Mouse (Mus musculus): Measurements from ENCODE around the gene Tprgl. TPM values are rescaled to one million over a fixed set of nuclear protein-coding genes. Genes with fewer than 3 reads are reported as not detected.

Tprgl gene
- polyA plus RNA-seq, 1 experiment from 2014 or later: 126 TPM

DNA sequence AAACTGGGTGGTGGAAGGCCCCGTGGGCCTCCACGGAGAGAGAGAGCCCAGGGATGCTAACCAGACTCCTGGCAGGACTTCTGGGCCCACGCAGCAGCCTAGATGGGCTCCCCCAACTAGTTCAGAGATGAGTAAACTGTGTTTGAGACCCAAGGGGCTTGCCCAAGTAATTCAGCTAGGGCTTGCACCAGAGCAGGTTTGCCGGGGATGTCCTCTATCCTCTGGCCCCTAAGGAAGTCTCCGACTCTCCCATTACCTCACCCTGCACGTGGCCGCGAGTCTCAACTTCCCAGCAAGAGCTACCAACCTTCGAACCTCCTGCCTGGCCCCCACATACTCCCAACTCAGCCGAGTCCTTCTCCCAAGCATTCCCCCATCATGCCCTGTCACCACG, 50.6 kb downstream of the Tprgl start:
- no peak overlapping the region for H3K4me3 ChIP-seq (replicated peaks; ENCODE audit: low read length)
- H3K9me3 ChIP-seq (replicated peaks; ENCODE audit: control insufficient read depth, low read length): no peaks in the 10 kb centered on the region
- 78% methylated on average over 11 of the region's 11 CpGs for WGBS
- H3K27ac ChIP-seq (ENCODE audit: low read length): no peak overlapping the region
- no peaks in the 10 kb centered on the region for H3K36me3 ChIP-seq (ENCODE audit: control insufficient read depth, insufficient read depth, low read length)
- 0 out of 2 replicates have a peak, but pooled peaks cover 7% of the 10 kb centered on the region for H3K4me1 ChIP-seq (ENCODE audit: control insufficient read depth, insufficient read depth, low read length)
- ATAC-seq (ENCODE audit: insufficient read depth, low FRiP score): no peak
- no peak overlapping the region for H3K4me2 ChIP-seq (ENCODE audit: low read depth, low read length)
- no peak overlapping the region for H3K9ac ChIP-seq (ENCODE audit: low read length)
- H3K27me3 ChIP-seq (ENCODE audit: control insufficient read depth, insufficient read depth, low read length): no peaks in the 10 kb centered on the region

DNA sequence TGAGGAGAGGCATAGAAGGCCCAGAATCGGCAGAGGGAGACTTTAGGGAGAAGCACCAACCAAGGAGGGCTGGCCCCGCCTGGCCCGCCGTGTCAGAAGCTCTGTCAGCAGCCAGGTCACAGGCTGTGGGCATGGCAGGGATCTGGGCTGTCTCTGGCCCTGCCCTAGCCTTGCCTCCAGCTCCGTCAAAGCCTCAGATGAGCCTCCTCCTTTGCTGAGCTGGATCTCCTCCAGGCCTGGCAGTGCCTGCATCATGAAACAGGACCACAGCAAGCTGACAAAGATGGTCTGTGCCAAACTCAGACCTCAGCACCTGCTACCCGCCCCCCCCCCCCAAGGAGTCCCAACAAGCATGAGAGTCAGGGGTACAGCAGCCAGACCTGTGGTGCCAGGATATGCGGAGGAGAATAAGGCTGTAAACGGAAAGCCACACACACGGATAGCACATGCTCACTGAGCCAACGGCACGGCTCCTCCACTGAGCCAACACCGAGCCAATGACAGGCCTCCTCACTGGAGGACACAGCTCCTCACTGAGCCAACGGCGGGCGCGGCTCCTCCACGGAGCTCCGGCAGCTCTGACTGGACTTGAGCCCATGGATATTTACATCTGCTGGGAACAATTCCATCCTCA, 51.1 kb downstream of the Tprgl start:
- H3K4me2 ChIP-seq (ENCODE audit: low read depth, low read length): no peak overlapping the region
- H3K27me3 ChIP-seq (ENCODE audit: control insufficient read depth, insufficient read depth, low read length): no peaks in the 10 kb centered on the region
- 0 out of 2 replicates have a peak, but pooled peaks cover 7% of the 10 kb centered on the region for H3K4me1 ChIP-seq (ENCODE audit: control insufficient read depth, insufficient read depth, low read length)
- WGBS: 38% methylated on average over 18 of the region's 18 CpGs
- no peak overlapping the region for H3K4me3 ChIP-seq (replicated peaks; ENCODE audit: low read length)
- no peak overlapping the region for H3K9ac ChIP-seq (ENCODE audit: low read length)
- peak; percentile 49; the same call in 1 of the 2 replicates for ATAC-seq (ENCODE audit: insufficient read depth, low FRiP score)
- no peaks in the 10 kb centered on the region for H3K9me3 ChIP-seq (replicated peaks; ENCODE audit: control insufficient read depth, low read length)
- no peak overlapping the region for H3K27ac ChIP-seq (ENCODE audit: low read length)
- no peaks in the 10 kb centered on the region for H3K36me3 ChIP-seq (ENCODE audit: control insufficient read depth, insufficient read depth, low read length)

Other genes with a start within 250 kb of the Tprgl start
- gene A430005L14Rik, start 203.4 kb downstream of the Tprgl start, polyA plus RNA-seq (2015; fragmentation: Nextera tagmentation; extraction: Ambion mirVana): 62.9 and 65.2 TPM in 2 replicates
- 12.4 and 12.8 TPM in 2 replicates for gene Dffb, start 185.5 kb downstream of the Tprgl start, polyA plus RNA-seq (2015; fragmentation: Nextera tagmentation; extraction: Ambion mirVana)
- 12.0 and 13.9 TPM in 2 replicates for gene Cep104, start 185.5 kb downstream of the Tprgl start, polyA plus RNA-seq (2015; fragmentation: Nextera tagmentation; extraction: Ambion mirVana)
- gene Lrrc47, start 148.9 kb downstream of the Tprgl start, polyA plus RNA-seq (2015; fragmentation: Nextera tagmentation; extraction: Ambion mirVana): 8.6 and 10.9 TPM in 2 replicates
- gene Smim1, start 134.4 kb downstream of the Tprgl start, polyA plus RNA-seq (2015; fragmentation: Nextera tagmentation; extraction: Ambion mirVana): 58.7 and 63.0 TPM in 2 replicates
- not detected in 2 replicates for gene Ccdc27, start 118.0 kb downstream of the Tprgl start, polyA plus RNA-seq (2015; fragmentation: Nextera tagmentation; extraction: Ambion mirVana)
- 0.96 and 1.6 TPM in 2 replicates for gene Trp73, start 20.5 kb downstream of the Tprgl start, polyA plus RNA-seq (2015; fragmentation: Nextera tagmentation; extraction: Ambion mirVana)
- 35.8 and 38.6 TPM in 2 replicates for gene Wrap73, start 18.3 kb downstream of the Tprgl start, polyA plus RNA-seq (2015; fragmentation: Nextera tagmentation; extraction: Ambion mirVana)
- gene Megf6, start 10.1 kb upstream of the Tprgl start, polyA plus RNA-seq (2015; fragmentation: Nextera tagmentation; extraction: Ambion mirVana): 25.2 and 25.6 TPM in 2 replicates
- 36.2 and 41.2 TPM in 2 replicates for gene Arhgef16, start 141.0 kb upstream of the Tprgl start, polyA plus RNA-seq (2015; fragmentation: Nextera tagmentation; extraction: Ambion mirVana)
- not detected in 2 replicates for gene B230104I21Rik, start 175.5 kb upstream of the Tprgl start, polyA plus RNA-seq (2015; fragmentation: Nextera tagmentation; extraction: Ambion mirVana)